ENCODE assay signal across 20 mouse cellular contexts in the genomic region with DNA sequence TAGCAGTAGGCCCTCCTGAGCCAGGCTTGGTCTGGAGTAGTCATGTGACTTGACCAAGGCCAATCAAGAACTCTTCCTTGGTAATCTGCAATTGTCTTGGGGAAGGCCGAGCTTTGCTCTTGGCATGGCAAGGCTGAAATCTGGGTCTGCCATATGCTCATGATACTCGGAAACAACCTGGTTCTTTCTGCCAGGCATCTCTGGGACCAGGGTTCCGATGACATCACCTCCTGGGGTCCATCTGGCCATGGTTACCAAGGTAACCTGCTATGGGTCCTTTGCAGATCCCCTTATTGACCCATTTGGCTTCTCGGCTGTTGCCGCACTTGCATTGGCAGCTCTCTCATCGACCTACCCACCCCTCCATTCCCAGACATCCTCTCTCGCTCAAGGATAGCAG. TPM values are rescaled to one million over a fixed set of nuclear protein-coding genes. Genes with fewer than 3 reads are reported as not detected.
"Had no signal": no experiment of that assay in that cellular context is flagged by ENCODE, and none has a peak within 500 bp of the region (broad histone marks: within the 10 kb centered on the region; RNA-seq: fewer than 3 reads in every experiment).

No protein-coding gene starts in this region.

- H3K4me1 ChIP-seq: liver, embryonic 15.5 days had no signal

- H3K4me2 ChIP-seq: liver, embryonic 11.5 days; liver, embryonic 15.5 days; midbrain, embryonic 13.5 days had no signal

- H3K36me3 ChIP-seq: limb, embryonic 10.5 days; liver, embryonic 15.5 days; midbrain, embryonic 13.5 days had no signal

- ATAC-seq: lung, postnatal 0 days; midbrain, embryonic 13.5 days had no signal

- H3K9me3 ChIP-seq: limb, embryonic 10.5 days; liver, embryonic 15.5 days; midbrain, embryonic 13.5 days had no signal

- H3K4me3 ChIP-seq: limb, embryonic 10.5 days; liver, embryonic 15.5 days; midbrain, embryonic 13.5 days; myocyte had no signal

- H3K27me3 ChIP-seq: midbrain, embryonic 13.5 days had no signal

- H3K9ac ChIP-seq: liver, embryonic 15.5 days; midbrain, embryonic 13.5 days had no signal

- DNase-seq: kidney, postnatal 25 days; layer of hippocampus, adult 9-11 months; lung, adult 2 months; lung, postnatal 36 days; thymus, postnatal 4 days had no signal

- H3K27ac ChIP-seq: limb, embryonic 10.5 days; liver, embryonic 15.5 days; midbrain, embryonic 13.5 days; stomach, postnatal 0 days had no signal

RNA-seq across cellular contexts. Expression of gene 1700069L16Rik, which starts 3.4 kb away (rescaled TPM):
- total RNA-seq: layer of hippocampus, adult 18-20 months; left cerebral cortex, adult 18-20 months; left cerebral cortex, postnatal 10 days; megakaryocyte progenitor cell, adult 5-6 weeks; neutrophil, adult 5-6 weeks had no signal
- polyA plus RNA-seq: kidney, embryonic 16.5 days; limb, embryonic 10.5 days; limb, embryonic 14.5 days; liver, embryonic 11.5 days; liver, embryonic 15.5 days; lung, adult 2 months; lung, postnatal 0 days; midbrain, embryonic 13.5 days; myocyte; neural tube, embryonic 11.5 days; stomach, postnatal 0 days had no signal
